Mouse (Mus musculus): ENCODE measurements around the gene Dnm3. TPM values are rescaled to one million over a fixed set of nuclear protein-coding genes. Genes with fewer than 3 reads are reported as not detected.

Gene Dnm3
- polyA plus RNA-seq, 1 experiment from 2014 or later: 7.2 TPM

GRCm38 (mm10) chr1:162298527-162298926 is 179.3 kb downstream of the Dnm3 start:
- H3K4me3 ChIP-seq (ENCODE audit: low read depth, low read length): no peak overlapping the region
- H3K9me3 ChIP-seq (ENCODE audit: control insufficient read depth, low read length): no peaks in the 10 kb centered on the region
- H3K4me2 ChIP-seq (ENCODE audit: low read depth, low read length, severe bottlenecking): no peak overlapping the region
- DNase-seq (ENCODE audit: low spot score): no peak
- 84% methylated on average over 3 of the region's 3 CpGs for WGBS
- H3K36me3 ChIP-seq (ENCODE audit: control insufficient read depth, insufficient read depth, low read length): no peaks in the 10 kb centered on the region
- H3K4me1 ChIP-seq (replicated peaks; ENCODE audit: control insufficient read depth, insufficient read depth, low read length): no peaks in the 10 kb centered on the region
- no peaks in the 10 kb centered on the region for H3K27me3 ChIP-seq (ENCODE audit: control insufficient read depth, insufficient read depth, low read length)
- ATAC-seq (replicated peaks; ENCODE audit: low FRiP score): no peak
- H3K9ac ChIP-seq (ENCODE audit: low read length): no peak overlapping the region
- H3K27ac ChIP-seq (ENCODE audit: low read depth, low read length): no peak overlapping the region

GRCm38 (mm10) chr1:162295443-162295842 is 182.4 kb downstream of the Dnm3 start:
- no peak overlapping the region for H3K27ac ChIP-seq (ENCODE audit: low read depth, low read length)
- no peaks in the 10 kb centered on the region for H3K27me3 ChIP-seq (ENCODE audit: control insufficient read depth, insufficient read depth, low read length)
- no peaks in the 10 kb centered on the region for H3K36me3 ChIP-seq (ENCODE audit: control insufficient read depth, insufficient read depth, low read length)
- no peaks in the 10 kb centered on the region for H3K4me1 ChIP-seq (replicated peaks; ENCODE audit: control insufficient read depth, insufficient read depth, low read length)
- ATAC-seq (replicated peaks; ENCODE audit: low FRiP score) (no peak), DNase-seq (ENCODE audit: low spot score) (no peak)
- no peaks in the 10 kb centered on the region for H3K9me3 ChIP-seq (ENCODE audit: control insufficient read depth, low read length)
- no peak overlapping the region for H3K4me2 ChIP-seq (ENCODE audit: low read depth, low read length, severe bottlenecking)
- 79% methylated on average over 5 of the region's 5 CpGs for WGBS
- no peak overlapping the region for H3K9ac ChIP-seq (ENCODE audit: low read length)
- H3K4me3 ChIP-seq (ENCODE audit: low read depth, low read length): no peak overlapping the region

GRCm38 (mm10) chr1:162294572-162294910 is 183.3 kb downstream of the Dnm3 start:
- Histone ChIP-seq H3K9me3 (ENCODE audit: control insufficient read depth, low read length) (no peaks in the 10 kb centered on the region), H3K4me2 (ENCODE audit: low read depth, low read length, severe bottlenecking) (no peak overlapping the region), H3K36me3 (ENCODE audit: control insufficient read depth, insufficient read depth, low read length) (no peaks in the 10 kb centered on the region), H3K4me3 (ENCODE audit: low read depth, low read length) (no peak overlapping the region), H3K9ac (ENCODE audit: low read length) (no peak overlapping the region), H3K27me3 (ENCODE audit: control insufficient read depth, insufficient read depth, low read length) (no peaks in the 10 kb centered on the region), H3K4me1 (replicated peaks; ENCODE audit: control insufficient read depth, insufficient read depth, low read length) (no peaks in the 10 kb centered on the region), H3K27ac (ENCODE audit: low read depth, low read length) (no peak overlapping the region)
- WGBS: 93% methylated on average over 4 of the region's 4 CpGs
- DNase-seq (ENCODE audit: low spot score) (no peak), ATAC-seq (replicated peaks; ENCODE audit: low FRiP score) (no peak)

GRCm38 (mm10) chr1:162293732-162294571 is 183.9 kb downstream of the Dnm3 start:
- Histone ChIP-seq H3K4me3 (ENCODE audit: low read depth, low read length) (no peak overlapping the region), H3K4me1 (replicated peaks; ENCODE audit: control insufficient read depth, insufficient read depth, low read length) (no peaks in the 10 kb centered on the region), H3K4me2 (ENCODE audit: low read depth, low read length, severe bottlenecking) (no peak overlapping the region), H3K27ac (ENCODE audit: low read depth, low read length) (no peak overlapping the region), H3K9ac (ENCODE audit: low read length) (no peak overlapping the region), H3K9me3 (ENCODE audit: control insufficient read depth, low read length) (no peaks in the 10 kb centered on the region), H3K27me3 (ENCODE audit: control insufficient read depth, insufficient read depth, low read length) (no peaks in the 10 kb centered on the region), H3K36me3 (ENCODE audit: control insufficient read depth, insufficient read depth, low read length) (no peaks in the 10 kb centered on the region)
- DNase-seq (ENCODE audit: low spot score): no peak
- WGBS: 82% methylated on average over 4 of the region's 4 CpGs
- ATAC-seq (replicated peaks; ENCODE audit: low FRiP score): no peak

- Histone ChIP-seq H3K9ac (ENCODE audit: low read length) (no peak overlapping the region), H3K27me3 (ENCODE audit: control insufficient read depth, insufficient read depth, low read length) (no peaks in the 10 kb centered on the region), H3K27ac (ENCODE audit: low read depth, low read length) (no peak overlapping the region), H3K4me1 (replicated peaks; ENCODE audit: control insufficient read depth, insufficient read depth, low read length) (no peaks in the 10 kb centered on the region), H3K4me2 (ENCODE audit: low read depth, low read length, severe bottlenecking) (no peak overlapping the region), H3K36me3 (ENCODE audit: control insufficient read depth, insufficient read depth, low read length) (no peaks in the 10 kb centered on the region), H3K9me3 (ENCODE audit: control insufficient read depth, low read length) (no peaks in the 10 kb centered on the region), H3K4me3 (ENCODE audit: low read depth, low read length) (no peak overlapping the region)
- DNase-seq (ENCODE audit: low spot score) (peak; percentile 52), ATAC-seq (replicated peaks; ENCODE audit: low FRiP score) (no peak; the same call in 1 of the 2 replicates)
- WGBS: 54% methylated on average over 6 of the region's 6 CpGs
These were observed 190.9 kb downstream of the Dnm3 start for GRCm38 (mm10) chr1:162286910-162287309.

GRCm38 (mm10) chr1:162281981-162282381 is 195.9 kb downstream of the Dnm3 start:
- no peaks in the 10 kb centered on the region for H3K27me3 ChIP-seq (ENCODE audit: control insufficient read depth, insufficient read depth, low read length)
- H3K4me3 ChIP-seq (ENCODE audit: low read depth, low read length): no peak overlapping the region
- H3K4me1 ChIP-seq (replicated peaks; ENCODE audit: control insufficient read depth, insufficient read depth, low read length): no peaks in the 10 kb centered on the region
- no peak overlapping the region for H3K27ac ChIP-seq (ENCODE audit: low read depth, low read length)
- no peaks in the 10 kb centered on the region for H3K36me3 ChIP-seq (ENCODE audit: control insufficient read depth, insufficient read depth, low read length)
- DNase-seq (ENCODE audit: low spot score) (no peak), ATAC-seq (replicated peaks; ENCODE audit: low FRiP score) (no peak)
- no peaks in the 10 kb centered on the region for H3K9me3 ChIP-seq (ENCODE audit: control insufficient read depth, low read length)
- WGBS: 35% methylated on average over 7 of the region's 7 CpGs
- no peak overlapping the region for H3K4me2 ChIP-seq (ENCODE audit: low read depth, low read length, severe bottlenecking)
- H3K9ac ChIP-seq (ENCODE audit: low read length): no peak overlapping the region

- Histone ChIP-seq H3K27ac (ENCODE audit: low read depth, low read length) (no peak overlapping the region), H3K27me3 (ENCODE audit: control insufficient read depth, insufficient read depth, low read length) (no peaks in the 10 kb centered on the region), H3K4me1 (replicated peaks; ENCODE audit: control insufficient read depth, insufficient read depth, low read length) (no peaks in the 10 kb centered on the region), H3K36me3 (ENCODE audit: control insufficient read depth, insufficient read depth, low read length) (no peaks in the 10 kb centered on the region), H3K4me3 (ENCODE audit: low read depth, low read length) (no peak overlapping the region), H3K9me3 (ENCODE audit: control insufficient read depth, low read length) (no peaks in the 10 kb centered on the region), H3K4me2 (ENCODE audit: low read depth, low read length, severe bottlenecking) (no peak overlapping the region), H3K9ac (ENCODE audit: low read length) (no peak overlapping the region)
- ATAC-seq (replicated peaks; ENCODE audit: low FRiP score) (no peak), DNase-seq (ENCODE audit: low spot score) (no peak)
- WGBS: 91% methylated on average over 4 of the region's 4 CpGs
These were observed 197.8 kb downstream of the Dnm3 start for GRCm38 (mm10) chr1:162280052-162280451.

- Histone ChIP-seq H3K9me3 (ENCODE audit: control insufficient read depth, low read length) (no peaks in the 10 kb centered on the region), H3K27ac (ENCODE audit: low read depth, low read length) (no peak overlapping the region)
These were observed 201.8 kb downstream of the Dnm3 start for GRCm38 (mm10) chr1:162276011-162276410.

GRCm38 (mm10) chr1:162274674-162275248 is 203.1 kb downstream of the Dnm3 start:
- Histone ChIP-seq H3K4me2 (ENCODE audit: low read depth, low read length, severe bottlenecking) (no peak overlapping the region), H3K9ac (ENCODE audit: low read length) (no peak overlapping the region), H3K9me3 (ENCODE audit: control insufficient read depth, low read length) (no peaks in the 10 kb centered on the region), H3K36me3 (ENCODE audit: control insufficient read depth, insufficient read depth, low read length) (no peaks in the 10 kb centered on the region), H3K4me3 (ENCODE audit: low read depth, low read length) (no peak overlapping the region), H3K27ac (ENCODE audit: low read depth, low read length) (no peak overlapping the region), H3K27me3 (ENCODE audit: control insufficient read depth, insufficient read depth, low read length) (no peaks in the 10 kb centered on the region), H3K4me1 (replicated peaks; ENCODE audit: control insufficient read depth, insufficient read depth, low read length) (no peaks in the 10 kb centered on the region)
- ATAC-seq (replicated peaks; ENCODE audit: low FRiP score) (no peak), DNase-seq (ENCODE audit: low spot score) (no peak)
- WGBS: 88% methylated on average over 11 of the region's 11 CpGs

More at GRCm38 (mm10) chr1:162276011-162276410, 201.8 kb downstream of the Dnm3 start:
- Histone ChIP-seq H3K4me2 (ENCODE audit: low read depth, low read length, severe bottlenecking) (no peak overlapping the region), H3K4me3 (ENCODE audit: low read depth, low read length) (no peak overlapping the region), H3K27me3 (ENCODE audit: control insufficient read depth, insufficient read depth, low read length) (no peaks in the 10 kb centered on the region), H3K36me3 (ENCODE audit: control insufficient read depth, insufficient read depth, low read length) (no peaks in the 10 kb centered on the region), H3K4me1 (replicated peaks; ENCODE audit: control insufficient read depth, insufficient read depth, low read length) (no peaks in the 10 kb centered on the region), H3K9ac (ENCODE audit: low read length) (no peak overlapping the region)
- DNase-seq (ENCODE audit: low spot score): no peak
- no peak for ATAC-seq (replicated peaks; ENCODE audit: low FRiP score)
- WGBS: 94% methylated on average over 1 of the region's 1 CpGs

Measured in forebrain, embryonic 11.5 days (tissue).